Mouse (Mus musculus) heart, adult 11 months (tissue): ENCODE data around the gene Kdm4b.

ENCODE experiments used
- DNase-seq: peaks from one replicate; pipeline ENCODE4 v3.0.0; 2022

Gene Kdm4b

GRCm38 (mm10) chr17:56443341-56443795 is 117.5 kb downstream of the Kdm4b start:
- no peak for DNase-seq

GRCm38 (mm10) chr17:56444771-56445170 is 118.9 kb downstream of the Kdm4b start:
- no peak for DNase-seq

- DNase-seq = no peak
Measured at GRCm38 (mm10) chr17:56445397-56445796, 119.5 kb downstream of the Kdm4b start.

GRCm38 (mm10) chr17:56447716-56448115 is 121.9 kb downstream of the Kdm4b start:
- no peak for DNase-seq
